Mouse (Mus musculus): ENCODE measurements at regions not wholly inside any gene's neighbourhood (a gene's known extent, or its start where the extent isn't known, plus 50 kb on each side); places are given as distances from the start of the nearest gene placed in this dataset.

- Histone ChIP-seq H3K4me1 (no peaks in the 10 kb centered on the region), H3K27me3 (ENCODE audit: insufficient read depth, poor library complexity, severe bottlenecking) (no peaks in the 10 kb centered on the region), H3K4me3 (no peak overlapping the region), H3K36me3 (no peaks in the 10 kb centered on the region), H3K9me3 (no peaks in the 10 kb centered on the region), H3K27ac (no peak overlapping the region)
- 90% methylated on average over 5 of the region's 5 CpGs for WGBS
- no peak for DNase-seq (ENCODE audit: low spot score)
Measured at GRCm38 (mm10) chr14:58581806-58582205, 511.5 kb downstream of the Fgf9 start.

DNA sequence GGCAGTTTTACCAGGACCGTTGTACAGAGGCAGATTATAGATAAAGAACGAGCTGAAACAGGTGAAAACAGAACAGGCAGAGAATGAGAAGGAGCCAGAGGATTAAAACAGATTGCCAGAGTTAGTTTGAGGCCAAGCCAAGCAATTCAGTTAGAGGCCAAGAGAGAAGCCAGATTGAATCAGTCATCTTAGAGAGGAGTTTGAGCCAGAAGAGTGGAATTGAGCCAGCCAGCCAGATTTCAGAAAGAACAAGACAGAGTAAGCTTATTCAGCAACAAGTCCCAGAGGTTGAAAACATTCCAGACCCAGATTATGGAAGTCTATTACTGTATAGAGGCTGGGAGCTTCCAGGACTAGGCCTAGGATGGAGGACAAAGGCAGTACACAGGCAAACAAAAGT is 499.7 kb downstream of the Fgf9 start:
- no peaks in the 10 kb centered on the region for H3K4me1 ChIP-seq
- WGBS: 82% methylated on average over 2 of the region's 2 CpGs
- no peak overlapping the region for H3K4me3 ChIP-seq
- H3K36me3 ChIP-seq: no peaks in the 10 kb centered on the region
- no peak overlapping the region for H3K27ac ChIP-seq
- H3K27me3 ChIP-seq (ENCODE audit: insufficient read depth, poor library complexity, severe bottlenecking): no peaks in the 10 kb centered on the region
- DNase-seq (ENCODE audit: low spot score): no peak
- H3K9me3 ChIP-seq: no peaks in the 10 kb centered on the region

DNA sequence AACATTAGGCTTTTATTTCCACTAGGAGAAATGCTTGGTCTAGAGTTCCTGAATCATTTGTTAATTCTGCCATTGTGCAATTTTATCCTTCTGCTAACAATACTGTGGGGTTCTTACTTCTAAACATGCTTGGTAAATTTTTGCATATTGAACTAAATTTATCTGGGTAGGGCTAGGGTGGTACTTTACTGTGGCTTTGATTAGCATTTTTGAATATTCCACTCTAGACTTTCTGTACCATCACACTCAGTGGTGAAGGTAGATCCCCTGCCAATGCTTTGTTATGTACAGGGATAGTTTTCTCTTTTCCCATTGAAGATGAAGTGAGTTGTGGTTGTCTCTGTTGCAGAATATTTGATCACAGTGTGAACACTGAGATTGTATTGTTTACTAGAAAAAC is 497.1 kb downstream of the Fgf9 start:
- Histone ChIP-seq H3K27me3 (ENCODE audit: insufficient read depth, poor library complexity, severe bottlenecking) (no peaks in the 10 kb centered on the region), H3K9me3 (no peaks in the 10 kb centered on the region), H3K27ac (no peak overlapping the region), H3K4me3 (no peak overlapping the region), H3K36me3 (no peaks in the 10 kb centered on the region), H3K4me1 (no peaks in the 10 kb centered on the region)
- no peak for DNase-seq (ENCODE audit: low spot score)

GRCm38 (mm10) chr14:58563082-58563481 is 492.7 kb downstream of the Fgf9 start:
- Histone ChIP-seq H3K4me3 (no peak overlapping the region), H3K4me1 (no peaks in the 10 kb centered on the region), H3K36me3 (no peaks in the 10 kb centered on the region), H3K27ac (no peak overlapping the region), H3K27me3 (ENCODE audit: insufficient read depth, poor library complexity, severe bottlenecking) (no peaks in the 10 kb centered on the region), H3K9me3 (no peaks in the 10 kb centered on the region)
- 76% methylated on average over 2 of the region's 2 CpGs for WGBS
- DNase-seq (ENCODE audit: low spot score): no peak

DNA sequence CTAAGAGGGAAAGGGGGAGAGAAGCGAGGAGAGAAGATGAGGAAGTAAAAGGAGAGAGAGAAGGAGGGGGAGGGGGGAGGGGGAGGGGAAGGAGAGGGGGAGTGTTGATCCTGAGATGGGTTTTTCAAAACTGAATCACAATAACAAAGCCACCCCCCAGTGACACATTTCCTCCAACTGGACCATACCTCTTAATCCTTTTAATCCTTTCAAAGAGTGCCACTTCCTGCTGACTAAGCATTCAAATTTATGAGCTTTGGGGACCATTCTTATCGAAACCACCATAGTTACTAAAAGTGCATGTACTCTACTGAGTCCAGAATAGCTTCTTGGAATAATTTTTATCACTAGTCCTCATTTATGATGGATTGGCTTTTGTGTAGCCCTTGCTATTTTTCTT is 480.4 kb downstream of the Fgf9 start:
- Histone ChIP-seq H3K27me3 (ENCODE audit: insufficient read depth, poor library complexity, severe bottlenecking) (no peaks in the 10 kb centered on the region), H3K36me3 (no peaks in the 10 kb centered on the region), H3K9me3 (no peaks in the 10 kb centered on the region), H3K4me3 (no peak overlapping the region), H3K4me1 (peaks cover 12% of the 10 kb centered on the region; the same call in 1 of the 2 replicates), H3K27ac (no peak overlapping the region)
- DNase-seq (ENCODE audit: low spot score): no peak
- 82% methylated on average over 2 of the region's 2 CpGs for WGBS

DNA sequence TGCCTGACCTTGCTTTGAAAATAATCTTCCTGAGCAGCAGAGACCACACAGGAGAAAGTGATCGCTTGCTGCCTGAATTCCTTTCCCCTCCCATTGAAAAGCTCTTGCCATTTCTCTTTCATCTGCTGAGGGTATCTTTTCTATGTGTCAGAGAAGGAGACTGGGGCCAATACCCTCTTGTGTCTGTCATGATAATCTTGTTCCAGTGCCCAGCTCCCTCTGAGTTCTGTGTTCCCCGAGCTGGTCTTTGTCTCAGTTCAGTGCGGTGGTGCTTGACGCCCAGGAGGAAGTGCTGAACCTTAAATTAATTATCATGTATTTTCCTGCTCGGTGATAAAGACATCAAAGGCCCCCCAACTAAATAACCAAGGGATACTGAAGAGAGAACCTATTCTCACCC is 475.4 kb downstream of the Fgf9 start:
- H3K9me3 ChIP-seq: no peaks in the 10 kb centered on the region
- no peak overlapping the region for H3K4me3 ChIP-seq
- DNase-seq (ENCODE audit: low spot score): peak; percentile 78
- H3K4me1 ChIP-seq: peaks cover 25% of the 10 kb centered on the region
- H3K36me3 ChIP-seq: no peaks in the 10 kb centered on the region
- peak overlapping the region; percentile 64; the same call in 1 of the 2 replicates for H3K27ac ChIP-seq
- H3K27me3 ChIP-seq (ENCODE audit: insufficient read depth, poor library complexity, severe bottlenecking): no peaks in the 10 kb centered on the region
- 10% methylated on average over 5 of the region's 5 CpGs for WGBS

DNA sequence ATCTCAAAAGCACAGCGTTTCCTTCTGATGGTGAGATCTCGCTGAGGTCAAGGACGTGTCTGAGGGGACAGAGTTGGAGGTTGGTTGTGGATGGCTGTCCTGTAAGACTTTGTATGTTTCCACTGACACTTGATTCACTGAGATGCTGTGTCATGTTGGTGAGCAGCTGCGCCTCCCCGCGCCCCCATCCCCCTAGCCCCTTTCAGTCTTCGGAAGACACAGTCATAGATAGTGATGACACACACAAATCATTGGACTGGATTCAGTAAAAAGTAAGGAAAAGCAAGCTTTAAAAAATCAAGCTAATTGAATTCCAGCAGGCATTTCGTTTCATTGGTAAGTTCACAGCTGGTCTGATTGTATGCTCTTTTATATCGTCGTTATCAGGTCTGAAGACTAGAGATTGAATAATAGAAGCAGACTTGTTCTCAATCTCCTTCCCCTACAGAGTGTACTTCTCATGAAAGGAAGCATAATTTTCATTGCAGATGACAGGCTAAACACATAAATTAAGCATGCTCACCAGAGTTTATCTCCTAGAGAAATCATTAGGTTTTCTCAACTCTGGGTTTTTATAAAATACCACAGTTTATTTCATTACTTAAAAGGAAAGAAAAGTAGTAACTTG is 472.9 kb downstream of the Fgf9 start:
- H3K36me3 ChIP-seq: no peaks in the 10 kb centered on the region
- no peak overlapping the region for H3K27ac ChIP-seq
- H3K27me3 ChIP-seq (ENCODE audit: insufficient read depth, poor library complexity, severe bottlenecking): no peaks in the 10 kb centered on the region
- H3K4me1 ChIP-seq: peaks cover 31% of the 10 kb centered on the region
- no peaks in the 10 kb centered on the region for H3K9me3 ChIP-seq
- DNase-seq (ENCODE audit: low spot score): no peak
- no peak overlapping the region for H3K4me3 ChIP-seq
- WGBS: 82% methylated on average over 10 of the region's 10 CpGs

DNA sequence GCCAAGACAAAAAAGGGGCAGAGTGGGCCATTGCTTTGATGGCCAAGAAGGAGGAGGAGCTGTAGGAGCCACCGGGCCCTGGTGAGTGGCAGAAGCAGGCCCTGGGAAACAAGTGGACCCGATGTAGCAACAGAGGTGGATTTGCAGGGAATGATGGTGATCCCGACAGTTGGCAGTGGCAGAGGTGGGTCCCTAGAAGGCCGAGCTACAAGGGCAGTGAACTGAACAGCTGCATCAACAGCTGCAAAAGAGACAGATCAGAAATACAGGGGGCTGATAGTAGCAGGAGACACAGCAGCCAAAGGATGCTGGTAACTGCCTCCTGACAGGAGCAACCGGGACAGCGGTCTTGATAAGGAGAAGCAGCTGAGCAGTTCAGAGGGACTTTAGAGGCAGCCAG is 467.8 kb downstream of the Fgf9 start:
- Histone ChIP-seq H3K27me3 (ENCODE audit: insufficient read depth, poor library complexity, severe bottlenecking) (no peaks in the 10 kb centered on the region), H3K27ac (0 out of 2 replicates have a peak overlapping the region, but pooled peaks have one; percentile 47), H3K9me3 (no peaks in the 10 kb centered on the region), H3K4me3 (no peak overlapping the region), H3K36me3 (no peaks in the 10 kb centered on the region), H3K4me1 (peaks cover 13% of the 10 kb centered on the region)
- 41% methylated on average over 6 of the region's 6 CpGs for WGBS
- no peak for DNase-seq (ENCODE audit: low spot score)

DNA sequence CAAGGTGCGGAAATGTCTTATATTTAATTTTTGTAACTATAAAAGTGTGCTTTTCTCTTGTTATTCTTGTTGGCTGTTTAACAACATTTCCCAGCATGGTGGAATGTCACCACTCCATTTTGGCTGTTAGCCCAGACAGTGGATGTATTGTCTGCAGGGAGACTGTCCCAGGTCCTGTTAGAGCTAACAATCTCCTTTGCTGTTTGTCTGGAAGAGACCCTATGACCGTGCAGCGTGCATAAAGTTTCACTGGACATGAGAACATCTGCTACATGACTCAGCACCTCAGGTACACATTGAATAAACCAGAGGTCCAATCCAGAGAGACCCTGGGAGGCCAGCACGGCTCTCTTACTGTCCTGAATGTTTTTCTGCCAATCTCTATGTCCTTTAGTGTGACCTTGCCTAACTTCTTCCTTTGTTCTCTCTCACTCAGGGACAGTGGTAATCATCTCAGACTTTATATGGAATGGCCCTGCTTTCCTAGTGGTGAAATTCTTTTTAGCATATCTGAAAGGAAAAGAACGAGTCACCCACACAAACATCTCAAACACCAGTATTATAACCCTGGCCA is 450.7 kb downstream of the Fgf9 start:
- H3K9me3 ChIP-seq: no peaks in the 10 kb centered on the region
- H3K36me3 ChIP-seq: no peaks in the 10 kb centered on the region
- H3K4me1 ChIP-seq: peaks cover 21% of the 10 kb centered on the region
- H3K4me3 ChIP-seq: no peak overlapping the region
- H3K27me3 ChIP-seq (ENCODE audit: insufficient read depth, poor library complexity, severe bottlenecking): no peaks in the 10 kb centered on the region
- WGBS: 56% methylated on average over 5 of the region's 5 CpGs
- H3K27ac ChIP-seq: peak overlapping the region; percentile 59; the same call in 1 of the 2 replicates
- no peak for DNase-seq (ENCODE audit: low spot score)

DNA sequence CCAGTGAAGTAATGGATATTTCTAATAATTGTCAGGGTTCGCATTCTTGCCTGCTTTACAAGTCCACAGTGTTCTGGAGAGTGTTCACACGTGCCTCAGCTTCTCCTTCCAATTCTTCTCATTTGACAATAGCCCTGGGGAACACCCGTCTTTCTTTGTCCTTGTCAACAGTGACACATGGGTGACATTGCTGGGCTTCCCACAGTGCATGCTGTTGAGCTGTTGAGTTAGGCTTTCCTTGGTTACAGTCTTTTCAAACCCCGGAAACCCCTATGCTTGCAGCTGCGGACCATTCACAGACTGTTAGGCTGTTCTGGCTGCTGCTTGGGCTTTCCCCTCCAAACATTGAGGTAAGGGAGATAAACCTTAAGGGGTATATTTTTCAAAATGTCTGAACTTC is 450.0 kb downstream of the Fgf9 start:
- WGBS: 66% methylated on average over 5 of the region's 5 CpGs
- DNase-seq (ENCODE audit: low spot score): no peak

GRCm38 (mm10) chr14:58519086-58519485 is 448.7 kb downstream of the Fgf9 start:
- no peaks in the 10 kb centered on the region for H3K27me3 ChIP-seq (ENCODE audit: insufficient read depth, poor library complexity, severe bottlenecking)
- H3K4me3 ChIP-seq: no peak overlapping the region
- no peaks in the 10 kb centered on the region for H3K36me3 ChIP-seq
- no peak for DNase-seq (ENCODE audit: low spot score)
- H3K4me1 ChIP-seq: peaks cover 21% of the 10 kb centered on the region
- no peaks in the 10 kb centered on the region for H3K9me3 ChIP-seq
- 85% methylated on average over 1 of the region's 1 CpGs for WGBS
- no peak overlapping the region for H3K27ac ChIP-seq

More for the DNA sequence above, 450.0 kb downstream of the Fgf9 start:
- peaks cover 21% of the 10 kb centered on the region for H3K4me1 ChIP-seq
- H3K36me3 ChIP-seq: no peaks in the 10 kb centered on the region
- no peak overlapping the region for H3K27ac ChIP-seq
- H3K27me3 ChIP-seq (ENCODE audit: insufficient read depth, poor library complexity, severe bottlenecking): no peaks in the 10 kb centered on the region
- no peak overlapping the region for H3K4me3 ChIP-seq
- H3K9me3 ChIP-seq: no peaks in the 10 kb centered on the region

DNA sequence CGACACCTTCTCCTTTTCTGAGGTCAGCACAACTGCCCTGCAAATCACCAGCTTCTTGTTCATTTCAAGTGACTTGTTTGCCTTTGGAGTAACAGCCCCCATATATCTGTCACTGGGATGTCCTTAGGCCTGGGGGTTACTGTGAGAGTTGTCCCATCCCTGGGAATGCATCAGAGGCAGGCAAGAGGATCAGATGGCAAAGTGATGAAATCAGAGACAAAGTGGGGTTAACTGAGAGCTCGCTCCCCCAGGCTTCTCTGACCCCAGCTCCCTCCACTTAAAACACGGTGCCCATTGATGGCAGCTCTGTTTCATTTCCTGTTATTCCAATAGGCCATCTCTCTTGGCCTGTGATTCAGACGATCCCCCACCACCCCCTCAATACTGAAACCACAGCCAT is 446.2 kb downstream of the Fgf9 start:
- WGBS: 27% methylated on average over 4 of the region's 4 CpGs
- Histone ChIP-seq H3K27ac (no peak overlapping the region), H3K4me1 (peaks cover 21% of the 10 kb centered on the region), H3K4me3 (no peak overlapping the region), H3K36me3 (no peaks in the 10 kb centered on the region), H3K27me3 (ENCODE audit: insufficient read depth, poor library complexity, severe bottlenecking) (no peaks in the 10 kb centered on the region), H3K9me3 (no peaks in the 10 kb centered on the region)
- DNase-seq (ENCODE audit: low spot score): no peak

GRCm38 (mm10) chr14:58512177-58512576 is 441.8 kb downstream of the Fgf9 start:
- Histone ChIP-seq H3K27me3 (ENCODE audit: insufficient read depth, poor library complexity, severe bottlenecking) (no peaks in the 10 kb centered on the region), H3K27ac (no peak overlapping the region), H3K4me3 (no peak overlapping the region), H3K4me1 (peaks cover 10% of the 10 kb centered on the region), H3K36me3 (no peaks in the 10 kb centered on the region), H3K9me3 (no peaks in the 10 kb centered on the region)
- no peak for DNase-seq (ENCODE audit: low spot score)
- WGBS: 89% methylated on average over 6 of the region's 6 CpGs

DNA sequence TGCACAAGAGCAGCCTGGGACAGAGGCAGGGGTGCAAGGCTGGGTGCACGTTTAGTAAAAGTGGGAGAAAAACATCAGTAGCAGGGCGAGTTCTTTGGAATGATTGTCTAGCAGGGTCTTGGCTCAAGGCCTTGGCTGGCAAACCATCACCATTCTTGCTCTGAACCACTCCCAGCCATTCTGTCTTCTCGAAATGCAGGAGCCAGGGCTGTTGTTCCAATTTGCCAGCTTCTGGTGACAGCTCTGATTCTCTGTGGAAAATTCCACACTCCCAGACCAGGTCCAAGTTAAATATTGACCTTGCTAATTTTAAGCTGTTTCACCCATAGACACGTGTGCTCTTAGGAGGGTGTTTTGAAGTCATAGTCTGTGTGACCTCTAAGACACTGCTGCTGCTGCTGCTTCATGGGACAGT is 441.2 kb downstream of the Fgf9 start:
- no peak overlapping the region for H3K27ac ChIP-seq
- WGBS: 70% methylated on average over 4 of the region's 4 CpGs
- DNase-seq (ENCODE audit: low spot score): no peak
- H3K36me3 ChIP-seq: no peaks in the 10 kb centered on the region
- no peaks in the 10 kb centered on the region for H3K27me3 ChIP-seq (ENCODE audit: insufficient read depth, poor library complexity, severe bottlenecking)
- no peaks in the 10 kb centered on the region for H3K9me3 ChIP-seq
- H3K4me1 ChIP-seq: peaks cover 4% of the 10 kb centered on the region
- H3K4me3 ChIP-seq: no peak overlapping the region
